Mouse (Mus musculus) limb, embryonic 13.5 days (tissue): ENCODE data around the gene Alx3. TPM values are rescaled to one million over a fixed set of nuclear protein-coding genes. Genes with fewer than 3 reads are reported as not detected.

Source experiments
- polyA plus RNA-seq: library from polyadenylated mRNA; unstranded; fragments of >200 nt; fragmentation: Nextera tagmentation; extraction: Ambion mirVana; gene quantifications from 2 replicates; pipeline ENCODE4 v1.2.1, GENCODE M21; 2015

The Alx3 gene
- polyA plus RNA-seq, 1 experiment from 2014 or later = 13.7 TPM

Other genes starting within 250 kb of the Alx3 start
- 0.18 and 0.36 TPM in 2 replicates for gene Kcnc4, start 135.5 kb upstream of the Alx3 start, polyA plus RNA-seq
- 5.3 and 5.9 TPM in 2 replicates for gene Slc6a17, start 77.0 kb upstream of the Alx3 start, polyA plus RNA-seq
- 0.14 TPM in 1 of 2 replicates, not detected in the other for gene Ubl4b, start 40.0 kb upstream of the Alx3 start, polyA plus RNA-seq
- gene Gm10961, start 36.3 kb downstream of the Alx3 start, polyA plus RNA-seq = not detected in 2 replicates
- 62.5 and 68.4 TPM in 2 replicates for gene Strip1, start 36.7 kb downstream of the Alx3 start, polyA plus RNA-seq
- gene Ahcyl1, start 101.5 kb downstream of the Alx3 start, polyA plus RNA-seq = 83.6 and 86.4 TPM in 2 replicates
- 8.8 and 10.2 TPM in 2 replicates for gene Csf1, start 165.4 kb downstream of the Alx3 start, polyA plus RNA-seq